Mouse (Mus musculus) forebrain, embryonic 12.5 days (tissue): ENCODE data around the gene Adam10. TPM values are rescaled to one million over a fixed set of nuclear protein-coding genes. Genes with fewer than 3 reads are reported as not detected.

Source experiments
- ATAC-seq: fragments of 200-750 bp; cut with Nextera tagmentation; 2 replicates; pipeline ENCODE4 v1.8.0; 2017; ENCODE audit warnings: moderate TSS enrichment; ENCODE audit not compliant: low FRiP score
- H3K27ac ChIP-seq: fragments of 300-500 bp; sonication (generic); 2 replicates; pipeline ENCODE4 v1.5.1; 2016; ENCODE audit warnings: mild to moderate bottlenecking
- H3K27me3 ChIP-seq: fragments of 300-500 bp; sonication (generic); 2 replicates; pipeline ENCODE4 v1.6.1; 2016; ENCODE audit warnings: mild to moderate bottlenecking
- H3K36me3 ChIP-seq: fragments of 300-500 bp; sonication (generic); replicated peaks from 2 replicates; pipeline ENCODE4 v1.6.1; 2016; ENCODE audit warnings: mild to moderate bottlenecking
- H3K4me1 ChIP-seq: fragments of 300-500 bp; sonication (generic); 2 replicates; pipeline ENCODE4 v1.6.1; 2016
- H3K4me2 ChIP-seq: fragments of 300-500 bp; sonication (generic); 2 replicates; pipeline ENCODE4 v1.6.1; 2016; ENCODE audit warnings: mild to moderate bottlenecking, moderate library complexity
- H3K4me3 ChIP-seq: fragments of 300-500 bp; sonication (generic); replicated peaks from 2 replicates; pipeline ENCODE4 v1.5.1; 2016; ENCODE audit warnings: mild to moderate bottlenecking
- H3K9ac ChIP-seq: fragments of 300-500 bp; sonication (generic); 2 replicates; pipeline ENCODE4 v1.6.1; 2016; ENCODE audit warnings: mild to moderate bottlenecking
- H3K9me3 ChIP-seq: fragments of 300-500 bp; sonication (generic); 2 replicates; pipeline ENCODE4 v1.6.1; 2016
- WGBS: fragments of 180-500 bp; shearing (Covaris S2); methylation state at CpG from one replicate; pipeline ENCODE4 v1.1.7; 2016; 5-methylcytosine and 5-hydroxymethylcytosine counted together
- polyA plus RNA-seq: library from polyadenylated mRNA; unstranded; fragments of >200 nt; fragmentation: Nextera tagmentation; extraction: Ambion mirVana; gene quantifications from 2 replicates; pipeline ENCODE4 v1.2.1, GENCODE M21; 2016

The Adam10 gene
- polyA plus RNA-seq, 1 experiment from 2014 or later = 78.8 TPM

GRCm38 (mm10) chr9:70679132-70680091, 615 bp downstream of the Adam10 start:
- under 1% methylated on average over 93 of the region's 103 CpGs for WGBS
- Histone ChIP-seq H3K9me3 (no peaks in the 10 kb centered on the region), H3K27me3 (no peaks in the 10 kb centered on the region), H3K4me3 (peak overlapping the region; percentile 98), H3K9ac (peak overlapping the region; percentile 95), H3K27ac (peak overlapping the region; percentile 97), H3K4me1 (peaks cover 19% of the 10 kb centered on the region), H3K36me3 (no peaks in the 10 kb centered on the region), H3K4me2 (peak overlapping the region; percentile 82)
- peak; percentile 75; the same call in 1 of the 2 replicates for ATAC-seq

- Histone ChIP-seq H3K4me3 (no peak overlapping the region), H3K27ac (no peak overlapping the region), H3K9ac (no peak overlapping the region), H3K9me3 (no peaks in the 10 kb centered on the region), H3K27me3 (no peaks in the 10 kb centered on the region), H3K4me2 (no peak overlapping the region), H3K4me1 (peaks cover 19% of the 10 kb centered on the region), H3K36me3 (no peaks in the 10 kb centered on the region)
- WGBS = 97% methylated on average over 1 of the region's 1 CpGs
- no peak for ATAC-seq
These were observed 3.4 kb downstream of the Adam10 start for GRCm38 (mm10) chr9:70682202-70682601.

- WGBS = 88% methylated on average over 2 of the region's 2 CpGs
- Histone ChIP-seq H3K4me3 (no peak overlapping the region), H3K4me1 (no peaks in the 10 kb centered on the region; the same call in 1 of the 2 replicates), H3K27me3 (no peaks in the 10 kb centered on the region), H3K27ac (no peak overlapping the region), H3K4me2 (no peak overlapping the region), H3K36me3 (no peaks in the 10 kb centered on the region), H3K9me3 (no peaks in the 10 kb centered on the region), H3K9ac (no peak overlapping the region)
- no peak for ATAC-seq
These were observed 9.6 kb downstream of the Adam10 start for GRCm38 (mm10) chr9:70688301-70688968.

GRCm38 (mm10) chr9:70689926-70690325, 11.1 kb downstream of the Adam10 start:
- H3K9me3 ChIP-seq = no peaks in the 10 kb centered on the region
- 68% methylated on average over 3 of the region's 3 CpGs for WGBS
- no peak for ATAC-seq
- no peaks in the 10 kb centered on the region for H3K36me3 ChIP-seq
- no peaks in the 10 kb centered on the region for H3K27me3 ChIP-seq
- no peak overlapping the region for H3K27ac ChIP-seq
- H3K9ac ChIP-seq = no peak overlapping the region
- no peak overlapping the region for H3K4me3 ChIP-seq
- no peak overlapping the region for H3K4me2 ChIP-seq
- no peaks in the 10 kb centered on the region; the same call in 1 of the 2 replicates for H3K4me1 ChIP-seq

- no peak overlapping the region for H3K27ac ChIP-seq
- no peak overlapping the region for H3K4me3 ChIP-seq
- no peaks in the 10 kb centered on the region for H3K9me3 ChIP-seq
- H3K4me1 ChIP-seq = no peaks in the 10 kb centered on the region; the same call in 1 of the 2 replicates
- H3K36me3 ChIP-seq = no peaks in the 10 kb centered on the region
- ATAC-seq = no peak
- H3K9ac ChIP-seq = no peak overlapping the region
- no peak overlapping the region for H3K4me2 ChIP-seq
- no peaks in the 10 kb centered on the region for H3K27me3 ChIP-seq
These were observed 11.8 kb downstream of the Adam10 start for GRCm38 (mm10) chr9:70690579-70690978.

GRCm38 (mm10) chr9:70691772-70692693, 13.2 kb downstream of the Adam10 start:
- Histone ChIP-seq H3K4me3 (no peak overlapping the region), H3K36me3 (no peaks in the 10 kb centered on the region), H3K27ac (no peak overlapping the region), H3K9ac (no peak overlapping the region), H3K4me2 (no peak overlapping the region), H3K27me3 (no peaks in the 10 kb centered on the region), H3K4me1 (no peaks in the 10 kb centered on the region; the same call in 1 of the 2 replicates), H3K9me3 (no peaks in the 10 kb centered on the region)
- ATAC-seq = no peak
- WGBS = 77% methylated on average over 2 of the region's 2 CpGs

GRCm38 (mm10) chr9:70695723-70696122, 16.9 kb downstream of the Adam10 start:
- WGBS = 93% methylated on average over 2 of the region's 2 CpGs
- Histone ChIP-seq H3K9me3 (no peaks in the 10 kb centered on the region), H3K9ac (no peak overlapping the region), H3K4me2 (no peak overlapping the region), H3K27ac (no peak overlapping the region), H3K4me3 (no peak overlapping the region), H3K27me3 (no peaks in the 10 kb centered on the region), H3K4me1 (peaks cover 2% of the 10 kb centered on the region; the same call in 1 of the 2 replicates), H3K36me3 (no peaks in the 10 kb centered on the region)
- no peak for ATAC-seq

- no peak for ATAC-seq
- Histone ChIP-seq H3K4me1 (peaks cover 2% of the 10 kb centered on the region; the same call in 1 of the 2 replicates), H3K27ac (no peak overlapping the region), H3K4me3 (no peak overlapping the region), H3K9me3 (no peaks in the 10 kb centered on the region), H3K9ac (no peak overlapping the region), H3K4me2 (no peak overlapping the region), H3K36me3 (no peaks in the 10 kb centered on the region), H3K27me3 (no peaks in the 10 kb centered on the region)
- 85% methylated on average over 1 of the region's 1 CpGs for WGBS
These were observed 19.3 kb downstream of the Adam10 start for GRCm38 (mm10) chr9:70698090-70698489.

- Histone ChIP-seq H3K27ac (no peak overlapping the region), H3K4me2 (no peak overlapping the region), H3K4me1 (peaks cover 2% of the 10 kb centered on the region; the same call in 1 of the 2 replicates), H3K4me3 (no peak overlapping the region), H3K36me3 (0 out of 2 replicates have a peak, but pooled peaks cover 5% of the 10 kb centered on the region), H3K27me3 (no peaks in the 10 kb centered on the region), H3K9ac (no peak overlapping the region), H3K9me3 (no peaks in the 10 kb centered on the region)
- ATAC-seq = no peak
- 96% methylated on average over 5 of the region's 5 CpGs for WGBS
These were observed 24.9 kb downstream of the Adam10 start for GRCm38 (mm10) chr9:70703597-70704203.

- H3K27me3 ChIP-seq = no peaks in the 10 kb centered on the region
- no peaks in the 10 kb centered on the region for H3K9me3 ChIP-seq
- WGBS = 88% methylated on average over 1 of the region's 1 CpGs
- H3K4me3 ChIP-seq = no peak overlapping the region
- H3K27ac ChIP-seq = no peak overlapping the region
- no peak overlapping the region for H3K9ac ChIP-seq
- 0 out of 2 replicates have a peak, but pooled peaks cover 5% of the 10 kb centered on the region for H3K36me3 ChIP-seq
- no peak overlapping the region for H3K4me2 ChIP-seq
- H3K4me1 ChIP-seq = no peaks in the 10 kb centered on the region
- ATAC-seq = no peak
These were observed 27.6 kb downstream of the Adam10 start for GRCm38 (mm10) chr9:70706444-70706843.

GRCm38 (mm10) chr9:70729544-70729943, 50.7 kb downstream of the Adam10 start:
- H3K9me3 ChIP-seq = no peaks in the 10 kb centered on the region
- H3K4me2 ChIP-seq = no peak overlapping the region
- no peak overlapping the region for H3K27ac ChIP-seq
- H3K4me3 ChIP-seq = no peak overlapping the region
- WGBS = 17% methylated on average over 2 of the region's 2 CpGs
- peaks cover 8% of the 10 kb centered on the region for H3K4me1 ChIP-seq
- no peaks in the 10 kb centered on the region; the same call in 1 of the 2 replicates for H3K36me3 ChIP-seq
- no peak overlapping the region for H3K9ac ChIP-seq
- ATAC-seq = no peak
- H3K27me3 ChIP-seq = no peaks in the 10 kb centered on the region
